Mouse (Mus musculus): Measurements from ENCODE around the gene Apon. TPM values are rescaled to one million over a fixed set of nuclear protein-coding genes. Genes with fewer than 3 reads are reported as not detected.

Apon gene
- total RNA-seq (2023): under 1 TPM in 1 of 2 experiments, not detected in 1; 0.46 TPM

DNA sequence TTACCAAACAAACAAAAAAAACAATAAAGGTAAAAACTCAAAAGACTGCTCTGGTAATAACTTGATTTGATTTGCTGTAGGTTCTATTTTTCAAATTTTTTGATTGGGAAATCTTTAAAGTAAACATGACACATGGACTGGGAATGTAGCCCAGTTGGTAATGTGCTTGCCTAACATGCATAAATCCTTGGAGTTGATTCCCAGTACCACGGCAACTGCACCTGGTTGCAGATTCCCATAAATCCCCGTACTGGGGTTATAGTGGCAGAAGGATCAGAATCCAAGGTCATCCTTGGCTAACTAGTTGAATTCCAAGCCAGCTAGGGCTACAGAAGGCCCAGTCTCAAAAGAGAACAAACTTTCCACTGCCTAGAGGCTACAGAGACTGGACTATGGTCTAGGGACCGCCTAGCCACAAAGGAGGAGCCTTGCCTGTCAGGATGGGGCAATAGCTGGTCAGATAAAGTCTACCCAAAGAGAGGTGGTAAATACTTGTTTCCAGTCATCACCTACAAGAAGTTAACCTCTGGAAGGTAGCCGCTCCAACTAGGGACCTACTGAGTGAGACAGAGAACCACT is at the start of gene Apon:
Gene Apon, plus strand, starts transcription at position 420 of the 579 bp plus-strand sequence.

DNA sequence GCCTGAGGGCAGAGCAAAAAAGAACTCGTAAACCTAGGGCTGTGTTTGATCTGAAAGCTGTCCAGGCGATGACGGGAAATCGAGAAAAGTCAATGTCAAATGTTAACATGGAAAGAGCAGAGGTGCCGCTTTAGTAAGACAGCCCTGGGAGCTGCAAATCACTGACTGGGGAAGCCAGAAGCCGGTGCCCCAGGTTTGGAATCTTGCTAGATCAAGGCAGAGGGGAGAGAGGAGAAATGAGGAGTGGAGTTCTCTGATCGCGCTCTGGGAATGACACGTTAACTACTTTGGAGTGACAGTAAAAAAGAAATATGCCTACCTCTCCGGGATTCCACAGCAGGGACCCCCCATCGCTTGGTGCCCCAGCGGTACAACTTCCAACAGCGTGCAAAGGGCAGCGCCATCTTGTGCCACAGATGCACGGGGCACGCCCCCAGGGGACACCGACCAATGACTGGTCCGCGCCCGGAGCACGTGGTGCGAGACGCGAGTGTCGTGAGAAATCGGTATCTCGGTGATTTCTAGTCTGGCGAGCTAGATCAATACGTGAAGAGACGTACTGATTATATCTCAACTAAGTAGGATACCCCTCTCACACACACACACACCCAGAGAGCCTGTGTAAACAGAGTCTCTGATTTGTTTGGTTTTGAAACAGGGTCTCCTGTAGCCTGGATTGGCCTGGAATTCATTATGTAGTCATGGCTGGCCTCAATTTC is 42.3 kb upstream of the Apon start, which contains the start of gene Spryd4:
Gene Spryd4, minus strand, starts transcription at position 418 of the 719 bp plus-strand sequence.

DNA sequence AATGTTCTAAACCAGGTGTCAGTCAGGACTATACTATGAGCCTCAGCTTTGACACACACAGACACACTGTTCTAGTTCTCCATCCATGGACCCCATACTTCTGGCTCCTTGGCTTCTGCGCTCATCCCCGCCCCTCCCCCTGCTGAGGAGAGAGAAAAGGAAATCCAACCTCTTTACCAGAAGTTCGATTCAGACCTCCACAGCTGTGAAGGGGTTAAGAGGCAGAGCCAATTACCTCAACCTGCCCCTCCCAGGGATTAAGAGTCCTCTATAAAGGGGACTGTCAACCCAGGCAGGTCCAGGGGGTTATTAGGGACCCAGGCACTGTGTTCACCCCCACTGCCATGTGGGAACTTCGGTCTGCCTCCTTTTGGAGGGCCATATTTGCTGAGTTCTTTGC is 28.4 kb upstream of the Apon start, which contains the start of gene Mip:
Gene Mip, plus strand, starts transcription at position 301 of the 400 bp plus-strand sequence.

DNA sequence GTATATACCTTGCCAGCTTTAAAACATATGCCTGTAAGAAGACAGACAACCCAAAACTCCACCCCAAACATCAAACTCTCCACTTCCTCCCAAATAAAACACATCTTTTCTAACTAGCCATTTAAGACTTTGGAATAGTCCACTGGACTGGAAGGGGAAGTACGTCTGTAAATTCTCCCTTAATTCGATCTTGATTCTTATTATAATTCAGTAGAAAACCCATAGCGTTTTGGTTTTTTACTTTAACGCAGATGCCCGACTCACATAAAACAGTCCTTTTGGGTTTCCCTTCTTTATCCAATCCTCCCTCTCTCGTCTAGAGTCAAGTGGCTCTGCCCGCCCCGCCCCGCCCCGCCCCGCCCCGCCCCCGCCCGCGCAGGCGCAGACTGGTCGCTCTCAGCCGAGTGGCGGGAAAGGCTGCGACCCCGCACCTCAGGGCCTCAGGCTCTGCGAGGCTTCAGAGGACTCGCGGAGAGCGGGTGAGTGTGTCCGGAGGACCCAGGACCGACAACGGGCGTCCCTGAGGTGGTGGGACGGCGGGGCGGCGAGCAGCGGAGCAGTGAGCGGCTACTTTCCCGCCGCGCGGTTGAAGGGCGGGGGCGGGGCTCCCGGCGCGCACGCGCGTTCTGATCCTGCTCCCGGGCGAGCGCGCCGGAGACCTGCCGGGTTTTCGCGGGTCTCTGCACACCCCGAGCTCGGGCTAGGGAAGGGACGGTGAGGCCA is 22.0 kb upstream of the Apon start, which contains the start of gene Timeless:
Gene Timeless, plus strand, starts transcription at position 369 of the 723 bp plus-strand sequence.

DNA sequence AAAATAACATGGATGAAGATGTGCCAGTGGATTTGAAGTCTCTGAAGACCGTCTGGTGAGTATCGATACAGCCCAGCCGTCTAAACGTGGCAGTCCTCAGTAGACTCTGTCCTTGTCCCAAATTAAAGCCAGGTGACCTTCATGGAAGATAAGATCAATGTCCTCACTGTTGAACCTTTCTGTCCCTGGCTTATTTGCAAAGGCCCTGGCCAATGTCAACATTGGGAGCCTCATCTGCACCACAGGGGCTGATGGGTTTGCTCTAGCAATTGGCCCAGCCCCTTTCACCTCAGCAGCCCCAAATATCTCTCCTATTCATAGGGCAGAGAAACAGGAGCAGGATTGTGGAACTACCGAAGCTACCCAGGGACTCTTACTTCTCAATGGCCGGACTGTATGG is 14.5 kb downstream of the Apon start, which contains the start of gene Apof:
Gene Apof, plus strand, starts transcription at position 301 of the 400 bp plus-strand sequence.

DNA sequence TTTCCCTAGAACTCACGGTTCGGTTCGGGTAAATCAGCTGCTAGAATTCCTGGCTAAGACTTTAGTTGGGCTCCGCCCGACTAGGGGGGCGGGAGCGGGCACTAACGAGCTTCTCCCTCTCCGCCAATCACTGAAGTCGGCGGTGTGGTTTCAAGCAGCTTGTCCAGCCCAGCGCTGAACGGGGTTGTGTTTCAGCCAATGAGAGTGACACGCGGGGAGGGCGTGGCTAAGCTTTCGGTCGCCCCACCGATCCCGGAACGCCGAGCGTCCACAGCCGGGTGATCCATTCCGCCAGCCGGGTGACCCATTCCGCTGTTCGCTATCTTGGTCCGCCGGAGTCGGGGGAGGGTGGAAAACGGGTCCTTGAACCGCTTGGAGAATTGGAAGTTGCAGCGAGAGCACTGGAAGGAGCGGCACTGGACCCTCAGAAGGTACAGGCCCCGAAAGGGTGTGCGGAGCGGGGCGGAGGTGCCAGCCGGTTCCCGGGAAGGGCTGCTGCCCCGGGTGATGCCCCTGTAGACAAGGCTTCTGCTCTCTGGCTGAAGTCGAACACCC is 16.5 kb downstream of the Apon start, which contains the start of gene Stat2:
Gene Stat2, plus strand, starts transcription at position 273 of the 555 bp plus-strand sequence.

DNA sequence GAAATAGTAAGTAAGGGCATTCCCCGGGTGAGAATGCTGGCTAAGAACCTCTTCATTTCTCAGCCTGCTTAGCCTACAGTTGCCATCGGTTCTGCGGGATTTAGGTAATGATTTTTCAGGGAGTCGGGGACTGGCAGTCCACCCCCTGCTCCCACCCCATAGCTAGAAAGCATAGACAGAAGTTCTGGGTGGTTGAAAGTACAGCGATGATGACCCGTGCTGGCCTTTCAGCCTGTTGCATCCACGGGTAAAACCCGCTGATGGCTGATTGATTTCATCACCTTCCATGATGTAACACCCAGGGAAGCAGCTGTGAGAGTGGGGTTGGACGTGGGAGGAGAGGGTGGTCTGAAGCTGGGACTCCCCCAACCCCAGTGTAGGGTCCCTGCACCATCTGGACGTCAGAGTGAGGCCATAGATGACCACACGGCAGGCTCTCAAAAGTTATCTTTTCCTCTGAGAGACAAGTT is 44.8 kb downstream of the Apon start, which contains the start of gene Il23a:
Gene Il23a, minus strand, starts transcription at position 51 of the 470 bp plus-strand sequence.

DNA sequence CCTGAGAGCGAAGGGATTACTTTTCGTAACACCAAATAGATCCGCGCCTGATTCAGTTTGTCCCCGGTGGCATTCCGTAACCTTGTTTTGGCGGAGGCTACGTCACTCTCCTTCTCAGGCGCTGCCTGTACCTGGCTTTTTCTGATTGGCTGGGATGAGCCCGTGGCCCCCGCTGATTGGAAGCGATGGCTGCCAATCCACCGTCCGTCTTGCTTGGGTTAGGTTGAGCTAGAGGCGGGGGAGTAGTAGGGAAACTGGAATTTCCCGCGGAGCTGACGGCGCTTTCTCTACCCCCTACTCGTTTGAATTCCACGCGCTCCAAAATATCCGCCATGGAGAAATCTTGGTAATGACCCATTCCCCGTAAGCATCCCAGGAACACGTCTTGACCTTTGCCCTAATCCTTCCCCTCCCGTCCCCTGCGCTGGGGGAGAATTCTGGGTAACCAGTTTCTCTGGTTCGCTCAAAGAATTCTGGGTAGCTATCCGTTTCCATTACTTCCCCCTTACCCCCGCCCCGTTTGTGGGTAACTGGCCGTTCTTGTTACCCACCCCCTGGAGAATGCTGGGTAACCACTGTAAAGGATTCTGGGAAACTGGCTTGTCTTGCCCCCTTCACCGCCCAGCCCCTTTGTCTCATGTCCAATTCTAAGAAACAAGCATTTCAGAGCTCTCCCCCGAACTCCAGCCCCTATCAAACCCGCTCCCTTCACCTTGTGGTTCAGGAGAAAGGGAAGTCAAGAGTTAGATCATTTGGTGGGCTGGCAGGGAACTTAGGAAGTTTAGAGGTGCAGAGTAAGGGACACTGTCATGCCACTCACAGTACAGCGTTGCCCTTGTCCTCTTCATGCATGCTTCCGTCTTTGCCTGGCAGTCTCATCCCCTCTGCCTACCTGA is 49.5 kb downstream of the Apon start, which contains the start of gene Pan2:
Gene Pan2, plus strand, starts transcription at position 210 of the 896 bp plus-strand sequence.

Other genes with a start within 250 kb of the Apon start
- gene Hsd17b6, start 246.5 kb upstream of the Apon start, total RNA-seq (2023): not detected
- 10 to 100 TPM; 21.7 to 35.1 TPM for gene Prim1, start 238.9 kb upstream of the Apon start, total RNA-seq (2023)
- 100 to 1,000 TPM; 347 to 352 TPM for gene Naca, start 218.5 kb upstream of the Apon start, total RNA-seq (2023)
- 10 to 100 TPM; 69.1 to 74.1 TPM for gene Ptges3, start 195.1 kb upstream of the Apon start, total RNA-seq (2023)
- gene Atp5b, start 170.8 kb upstream of the Apon start, total RNA-seq (2023): 100 to 1,000 TPM; 509 to 578 TPM
- 10 to 100 TPM; 81.5 to 91.8 TPM for gene Baz2a, start 162.5 kb upstream of the Apon start, total RNA-seq (2023)
- 10 to 100 TPM; 10.7 to 11.5 TPM for gene Rbms2, start 73.8 kb upstream of the Apon start, total RNA-seq (2023)
- 1 to 10 TPM; 1.0 to 1.6 TPM for gene Gls2, start 59.6 kb upstream of the Apon start, total RNA-seq (2023)
- gene Spryd4, start 42.3 kb upstream of the Apon start, total RNA-seq (2023): 1 to 10 TPM; 4.2 to 6.3 TPM
- gene Mip, start 28.3 kb upstream of the Apon start, total RNA-seq (2023): under 1 TPM in 1 of 2 experiments, not detected in 1; 0.15 TPM
- 10 to 100 TPM; 29.4 to 41.0 TPM for gene Timeless, start 22.0 kb upstream of the Apon start, total RNA-seq (2023)
- not detected for gene Apof, start 14.6 kb downstream of the Apon start, total RNA-seq (2023)
- 10 to 100 TPM; 36.7 to 45.1 TPM for gene Stat2, start 16.5 kb downstream of the Apon start, total RNA-seq (2023)
- gene Il23a, start 44.7 kb downstream of the Apon start, total RNA-seq (2023): not detected
- gene Pan2, start 49.2 kb downstream of the Apon start, total RNA-seq (2023): 10 to 100 TPM; 30.3 to 33.9 TPM
- gene Cnpy2, start 68.4 kb downstream of the Apon start, total RNA-seq (2023): 10 to 100 TPM; 34.4 to 34.6 TPM
- 100 to 1,000 TPM; 101 to 107 TPM for gene Cs, start 83.6 kb downstream of the Apon start, total RNA-seq (2023)
- gene Coq10a, start 114.9 kb downstream of the Apon start, total RNA-seq (2023): 10 to 100 TPM; 15.7 to 16.2 TPM
- gene Ankrd52, start 123.0 kb downstream of the Apon start, total RNA-seq (2023): 10 to 100 TPM; 39.9 to 40.3 TPM
- not detected for gene Slc39a5, start 147.1 kb downstream of the Apon start, total RNA-seq (2023)
- 10 to 100 TPM; 36.2 to 39.9 TPM for gene Nabp2, start 157.4 kb downstream of the Apon start, total RNA-seq (2023)
- gene Rnf41, start 157.6 kb downstream of the Apon start, total RNA-seq (2023): 10 to 100 TPM; 34.9 to 38.0 TPM
- 10 to 100 TPM; 94.8 to 95.9 TPM for gene Smarcc2, start 205.2 kb downstream of the Apon start, total RNA-seq (2023)
- 1,000 to 10,000 TPM; 1,082 to 1,094 TPM for gene Myl6, start 240.0 kb downstream of the Apon start, total RNA-seq (2023)
- 1 to 10 TPM; 2.3 to 2.7 TPM for gene Myl6b, start 244.6 kb downstream of the Apon start, total RNA-seq (2023)